Mouse (Mus musculus) thymus, postnatal 36 days (tissue): Measurements from ENCODE around the gene Foxn1.
A peak's percentile ranks its signal among the peaks of the same experiment; 100 is the strongest.

ENCODE experiments used
- DNase-seq, 2 experiments: peaks; one replicate each; pipeline ENCODE4 v3.0.0; 2022; ENCODE audit warnings: mixed read lengths in 2 of 2

The Foxn1 gene

DNA sequence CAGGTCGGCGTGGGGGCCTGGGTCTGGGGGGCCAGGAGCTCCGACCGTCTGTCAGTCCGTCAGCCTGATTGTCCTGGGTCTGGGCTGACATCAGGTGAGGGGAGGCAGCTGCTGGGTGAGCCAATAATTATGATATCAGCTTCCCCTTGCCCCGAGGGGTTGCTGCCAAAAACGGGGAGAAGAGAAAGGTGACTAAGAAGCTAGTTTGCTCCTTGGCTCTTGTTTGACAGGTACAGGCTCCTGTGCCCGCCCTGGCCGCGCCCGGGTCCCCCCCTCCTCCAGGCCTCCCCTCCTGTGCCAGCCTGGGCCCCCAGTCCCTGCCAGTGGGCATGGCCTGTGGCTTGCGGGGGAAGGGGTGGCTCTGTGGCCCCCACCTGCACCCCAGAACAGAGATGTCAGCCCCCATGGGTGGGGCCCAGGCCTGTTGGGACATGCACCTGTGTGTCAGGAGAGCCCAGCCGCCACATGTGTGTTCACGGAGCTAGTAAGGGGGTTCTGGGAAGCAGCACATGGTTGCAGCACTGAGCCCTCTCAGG is at the start of gene Foxn1:
TSS of gene Foxn1 (minus strand) at position 51 of the 536 bp plus-strand sequence.
- DNase-seq = no peak

DNA sequence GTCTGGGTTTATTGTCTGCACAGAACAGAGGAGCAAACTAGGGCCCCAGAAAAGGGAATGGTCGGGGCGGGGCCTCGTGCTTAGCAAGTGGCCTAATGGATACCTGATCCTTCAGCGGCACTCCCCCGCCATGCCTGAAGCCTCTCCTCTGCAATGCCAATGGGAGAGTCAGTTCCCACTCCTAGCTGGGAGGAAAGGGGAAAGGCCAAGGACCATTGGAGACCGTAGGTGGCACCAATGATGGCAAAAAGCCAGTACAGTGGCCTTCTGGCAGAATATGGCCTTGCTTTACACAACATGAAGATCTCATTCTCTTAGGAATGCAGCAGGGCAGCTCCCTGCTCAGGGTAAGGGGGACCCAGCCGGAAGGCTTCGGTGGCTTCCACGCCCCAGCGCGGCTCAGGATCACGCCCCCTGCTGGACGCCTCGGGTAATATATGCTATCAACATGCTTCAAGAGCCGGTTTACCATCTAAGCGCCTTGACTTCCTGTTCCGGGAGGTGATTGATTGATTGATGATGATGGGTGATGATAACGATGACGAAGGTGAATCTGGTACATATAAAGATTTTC is 49.5 kb upstream of the Foxn1 start:
- DNase-seq = peak; percentile 36 to 42

DNA sequence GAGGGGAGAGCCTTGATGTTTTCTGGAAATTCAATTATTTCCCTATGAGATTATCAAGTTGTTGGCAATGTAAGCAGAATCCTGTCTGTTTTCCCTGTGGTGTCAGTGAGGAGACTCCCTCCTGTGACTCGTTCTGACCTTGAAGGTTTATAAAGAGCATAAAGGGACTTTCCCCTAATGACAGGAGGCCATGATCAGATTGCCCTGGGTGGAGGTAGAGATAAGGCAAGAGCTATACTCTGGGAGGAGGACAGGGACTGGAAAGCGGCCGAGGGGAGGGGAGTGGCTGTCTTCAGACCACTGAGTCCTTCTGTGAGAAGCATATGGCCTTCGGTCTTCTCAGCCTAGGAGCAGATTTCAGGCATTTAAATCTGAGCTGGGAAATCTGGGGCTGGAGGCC is 47.7 kb upstream of the Foxn1 start:
- no peak for DNase-seq

DNA sequence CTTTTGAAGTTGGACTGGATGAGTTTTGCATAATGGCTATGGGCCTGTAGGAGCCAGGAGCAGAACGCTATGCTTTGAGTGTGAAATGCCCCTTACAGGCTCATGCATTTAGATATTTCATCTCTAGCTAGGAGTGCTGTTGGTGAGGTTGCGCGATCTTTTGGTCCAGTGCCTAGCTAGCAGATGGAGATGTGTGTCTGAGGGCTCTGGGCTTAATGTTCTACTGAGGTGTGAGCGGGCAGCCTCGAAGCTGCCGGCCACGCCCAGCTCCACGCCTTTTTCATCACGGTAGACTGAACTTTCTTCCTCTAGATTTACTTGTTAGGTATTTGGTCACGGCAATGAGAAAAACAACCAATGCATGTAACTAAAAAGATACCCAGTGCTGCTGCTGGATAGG is 44.8 kb upstream of the Foxn1 start:
- no peak for DNase-seq

DNA sequence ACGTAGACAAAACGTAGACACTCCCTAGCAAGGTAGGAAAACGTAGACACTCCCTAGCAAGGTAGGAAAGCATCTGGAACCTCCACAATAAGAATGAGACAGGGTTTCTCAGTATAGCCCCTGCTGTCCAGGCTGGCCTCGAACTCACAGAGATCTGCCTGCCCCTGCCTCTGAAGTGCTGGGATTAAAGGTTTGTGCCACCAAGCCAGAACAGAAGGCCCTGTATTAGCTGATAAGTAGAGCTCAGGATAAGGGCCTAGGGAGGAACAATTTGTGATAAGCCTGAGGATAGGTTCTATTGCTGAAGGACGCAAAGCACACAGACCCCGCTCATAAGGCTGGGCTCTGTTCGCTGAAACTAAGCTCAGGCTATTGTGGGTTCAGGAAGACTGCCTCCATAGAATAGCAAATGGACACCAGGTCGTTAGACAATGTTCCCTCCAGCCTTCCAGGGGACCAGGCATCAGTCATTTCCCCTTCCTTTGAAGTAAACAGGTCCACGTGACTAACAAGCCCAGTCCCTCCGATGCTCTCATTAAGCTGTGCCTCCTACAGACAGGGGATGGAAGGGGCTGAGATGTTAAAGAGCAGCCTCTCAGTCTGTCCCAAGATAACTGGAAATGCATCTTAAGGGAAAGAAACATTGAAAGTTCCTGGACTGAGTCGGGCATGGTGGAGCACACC is 44.0 kb upstream of the Foxn1 start:
- no peak for DNase-seq

DNA sequence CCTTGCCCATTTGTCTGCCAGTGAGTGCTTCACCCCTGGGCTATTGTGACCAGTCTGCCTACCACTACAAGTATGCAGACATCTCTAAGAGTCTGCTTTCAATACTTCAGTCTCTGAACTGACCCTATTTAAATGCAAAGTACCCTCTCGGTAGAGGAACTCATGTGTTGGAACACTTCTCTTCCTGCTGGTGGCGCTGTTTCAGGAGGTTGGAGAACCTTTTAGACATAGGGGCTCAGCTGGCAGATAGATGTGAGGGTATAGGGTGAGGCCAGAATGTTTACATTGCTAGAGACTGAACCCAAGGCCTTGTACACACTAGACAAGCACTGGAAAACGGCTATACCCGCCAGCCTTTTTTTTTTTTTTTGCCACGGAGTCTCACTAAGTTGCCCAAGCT is 42.0 kb upstream of the Foxn1 start:
- no peak for DNase-seq

DNA sequence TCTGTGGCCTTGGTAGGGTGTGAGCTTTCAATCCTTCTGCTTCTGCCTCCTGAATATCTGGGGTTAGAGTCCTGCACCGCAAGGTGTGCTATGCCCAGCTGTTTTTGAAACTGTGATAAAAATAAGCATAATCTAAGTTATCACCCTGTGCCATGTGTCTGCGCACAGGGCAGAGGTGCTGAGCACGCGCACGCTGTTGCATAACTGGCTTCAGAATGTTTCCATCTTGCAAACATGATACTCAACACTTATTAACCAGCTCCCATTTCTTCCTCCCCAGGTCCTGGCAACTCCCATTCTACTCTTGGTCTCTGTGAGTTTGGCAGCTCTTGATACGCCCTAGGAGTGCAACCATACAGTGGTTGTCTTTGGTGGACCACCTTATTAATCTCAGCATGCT is 41.3 kb upstream of the Foxn1 start:
- no peak for DNase-seq

DNA sequence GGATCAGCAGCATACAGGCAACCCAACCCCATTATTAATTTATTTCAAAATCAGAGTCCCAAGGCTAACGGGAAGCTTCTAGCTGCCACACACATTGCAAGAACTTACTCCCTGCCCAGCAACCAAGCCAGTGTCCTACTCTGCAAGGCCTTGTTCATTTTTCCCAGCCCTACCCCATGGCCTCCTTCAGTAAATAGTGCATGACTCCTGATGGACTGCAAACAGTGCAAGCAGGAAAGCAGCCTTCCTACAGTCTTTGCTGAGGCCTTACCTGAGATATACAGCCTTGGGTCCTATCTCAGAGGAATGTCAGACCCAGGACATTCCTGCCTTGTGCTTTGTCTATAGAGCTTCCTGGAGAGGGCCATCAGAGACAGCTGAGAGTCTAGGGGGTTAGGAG is 39.2 kb upstream of the Foxn1 start:
- no peak for DNase-seq

DNA sequence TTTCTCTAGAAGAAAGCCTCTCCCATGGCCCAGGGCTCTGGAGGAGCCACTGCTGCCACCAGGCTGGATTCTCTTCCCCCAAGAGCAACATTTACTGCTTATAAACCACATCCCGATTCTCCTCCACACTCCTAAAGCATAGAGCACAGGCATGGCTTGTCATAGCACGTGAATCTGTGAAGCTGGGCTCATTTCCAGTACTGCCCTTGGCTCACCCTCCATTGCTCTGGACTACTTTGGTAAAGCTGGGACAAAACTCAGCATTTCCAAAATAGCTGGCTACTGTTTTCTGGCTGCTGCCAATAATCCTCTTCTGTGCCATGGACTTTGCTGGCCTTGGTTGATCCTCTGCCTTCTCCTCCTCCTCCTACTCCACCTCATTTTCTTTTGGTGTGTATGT is 38.0 kb upstream of the Foxn1 start:
- DNase-seq = no peak

DNA sequence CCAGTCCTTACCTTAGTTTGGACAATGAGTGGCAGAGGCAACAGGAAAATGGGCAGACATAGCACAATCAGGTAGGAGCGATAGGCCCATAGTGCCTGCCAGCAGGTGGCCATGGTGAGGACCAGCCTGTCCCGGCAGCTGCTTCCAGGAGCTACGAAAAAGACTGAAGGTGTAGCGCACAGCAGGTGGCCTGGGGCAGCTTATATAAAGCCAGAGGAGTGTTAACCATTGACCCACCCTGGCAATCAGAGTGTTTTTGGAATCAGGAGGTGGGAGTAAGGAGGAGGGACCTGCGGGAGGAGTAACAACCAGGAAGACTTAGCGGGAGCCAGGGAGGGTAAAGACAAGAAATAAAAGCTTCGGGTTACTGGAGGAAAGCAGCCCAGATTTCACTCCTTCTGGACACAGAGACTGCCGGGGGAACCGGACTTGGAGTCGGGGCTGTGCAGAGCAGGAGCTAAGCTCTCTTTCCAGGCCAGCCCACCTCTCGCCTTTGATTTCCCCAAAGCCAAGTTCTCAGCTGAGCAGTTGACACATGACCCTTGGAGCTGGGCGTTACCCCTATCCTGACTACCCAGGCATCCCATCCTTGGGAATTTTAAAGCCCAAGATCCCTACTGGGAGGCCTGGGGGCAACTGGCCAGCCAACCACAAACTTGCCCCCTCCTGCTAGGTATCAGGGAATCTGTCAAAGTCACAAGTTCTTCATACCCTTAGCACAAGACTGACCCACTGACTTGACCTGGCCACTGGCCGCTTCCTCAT is 35.9 kb upstream of the Foxn1 start, which contains the start of gene Slc13a2:
TSS of gene Slc13a2 (minus strand) at position 163 of the 765 bp plus-strand sequence.
- DNase-seq = no peak

DNA sequence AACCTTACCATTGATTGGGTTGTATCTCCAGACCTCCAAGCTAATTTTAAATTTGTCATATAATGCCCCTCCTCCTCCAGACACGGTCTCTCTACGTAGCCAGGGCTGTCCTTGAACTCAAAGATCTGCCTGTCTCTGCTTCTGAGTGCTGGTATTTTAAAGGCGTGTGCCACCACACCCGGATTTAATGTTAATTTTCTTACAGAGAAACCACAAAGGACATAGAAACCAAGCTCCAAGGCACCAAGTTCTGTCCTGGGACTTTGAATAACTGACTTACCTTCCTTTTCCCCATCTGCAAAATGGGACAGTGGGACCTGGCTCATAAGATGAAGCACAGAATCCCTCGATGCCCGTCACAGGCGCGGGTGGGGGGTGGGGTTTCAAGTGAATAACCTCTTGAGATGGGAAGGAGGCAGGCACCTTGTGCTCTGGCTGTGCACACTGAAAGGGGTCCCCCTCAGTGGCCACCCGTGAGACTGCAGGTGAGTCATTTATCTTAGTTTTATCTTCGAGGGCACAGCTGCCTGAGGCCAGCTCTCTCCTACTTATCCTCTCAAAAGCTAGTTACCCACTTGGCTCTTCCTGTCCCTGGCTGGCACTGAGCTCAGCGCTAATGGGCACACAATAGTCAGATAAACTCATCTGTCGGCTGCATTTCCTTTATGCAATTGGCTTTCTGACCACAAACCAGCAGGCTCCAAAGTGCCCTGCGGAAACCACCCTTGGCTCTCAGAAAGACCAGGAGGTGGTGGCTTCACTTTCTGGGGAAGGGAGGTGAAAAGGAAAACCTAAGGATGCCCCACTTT is 35.0 kb upstream of the Foxn1 start:
- DNase-seq = no peak

DNA sequence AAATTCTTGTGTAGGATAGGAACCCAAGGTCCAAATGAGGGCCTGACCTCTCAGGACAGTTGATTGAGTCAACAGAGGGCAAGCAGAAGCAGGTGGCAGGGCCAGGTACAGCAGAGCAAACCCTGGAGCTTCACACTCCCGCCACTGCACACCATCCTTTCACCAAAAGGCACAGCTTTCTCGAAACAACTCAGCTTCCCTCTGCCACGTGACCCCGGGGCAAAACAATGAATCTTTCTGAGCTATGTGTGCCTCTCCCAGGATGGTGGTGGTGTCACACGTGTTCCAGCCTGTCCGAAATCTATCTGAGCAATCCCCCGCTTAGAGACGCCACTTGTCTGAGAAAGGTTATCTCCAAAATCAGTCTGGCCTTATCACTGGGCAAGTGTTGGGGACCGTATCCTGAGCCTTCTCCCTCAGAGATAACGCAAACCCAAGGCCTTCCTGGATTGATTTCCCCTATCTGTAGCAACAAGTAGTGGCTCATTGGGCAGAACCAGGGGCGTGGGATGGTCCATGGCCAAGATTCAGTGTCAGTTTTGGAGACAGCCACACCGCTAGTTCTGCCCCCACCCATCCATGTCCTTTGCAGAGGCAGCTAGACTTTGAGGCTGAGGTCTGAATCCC is 34.0 kb upstream of the Foxn1 start:
- DNase-seq = no peak

DNA sequence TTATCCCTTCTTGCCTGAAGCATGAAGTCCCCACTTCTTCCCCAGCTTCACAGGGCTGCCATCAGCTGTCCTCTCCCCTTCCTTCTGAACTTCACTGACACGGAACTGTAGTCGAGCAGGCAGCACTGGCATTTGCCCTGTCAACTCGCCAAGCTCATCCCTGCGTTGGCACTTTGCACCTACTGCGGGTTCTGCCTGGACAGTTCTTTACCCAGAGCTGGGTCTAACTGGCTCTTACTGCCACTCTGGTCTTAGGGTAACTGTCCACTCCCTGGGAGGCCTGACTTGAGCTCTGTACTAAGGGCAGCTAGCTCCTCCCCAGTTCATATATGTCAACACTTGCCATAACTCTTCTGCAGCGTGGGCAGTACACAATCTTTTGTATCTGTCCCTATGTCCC is 30.5 kb upstream of the Foxn1 start:
- DNase-seq = no peak

DNA sequence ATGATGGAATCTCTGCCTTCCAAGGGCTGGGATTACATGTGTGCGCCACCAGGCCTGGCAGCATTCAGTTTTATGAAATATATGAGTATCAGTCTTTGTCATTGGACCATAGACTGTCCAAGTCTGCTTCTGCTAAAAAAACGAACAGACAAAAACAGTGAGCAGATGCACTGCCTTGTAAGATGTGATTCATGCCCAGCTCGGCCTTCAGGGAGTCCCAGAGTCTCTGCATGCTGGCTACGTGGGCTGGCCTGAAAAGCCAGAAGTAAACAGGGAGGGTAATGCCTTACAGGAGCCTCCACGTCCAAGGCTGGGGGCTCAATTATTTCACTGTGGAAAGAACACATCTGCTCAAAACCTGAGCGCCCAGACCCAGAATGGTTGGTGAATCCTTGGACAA is 26.5 kb upstream of the Foxn1 start:
- no peak for DNase-seq

DNA sequence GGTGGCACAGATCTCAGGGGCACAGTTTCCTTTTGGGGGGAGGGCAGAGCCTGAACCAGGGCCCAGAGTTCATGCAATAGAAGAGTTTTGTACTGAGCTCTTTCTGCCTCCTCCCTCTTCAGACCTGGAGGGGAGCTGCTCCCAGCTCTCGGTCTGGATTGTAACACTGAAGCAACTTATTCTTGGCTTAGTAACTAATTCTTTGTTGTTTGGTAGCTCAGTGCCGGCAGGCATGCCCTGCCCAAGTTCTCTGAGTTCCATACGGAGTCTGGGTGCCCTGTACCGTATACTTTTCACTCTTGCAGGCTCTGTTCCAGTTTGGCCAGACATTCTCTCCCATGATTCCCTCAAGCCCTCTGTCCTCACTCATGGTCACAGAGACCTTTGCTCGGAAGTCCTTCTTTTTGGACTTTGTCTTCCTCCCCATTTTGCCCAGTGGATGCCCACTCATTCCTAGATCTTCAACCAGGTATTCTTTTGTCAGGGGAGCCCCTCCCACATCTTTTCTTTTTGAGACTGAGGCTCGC is 26.0 kb upstream of the Foxn1 start:
- no peak for DNase-seq

DNA sequence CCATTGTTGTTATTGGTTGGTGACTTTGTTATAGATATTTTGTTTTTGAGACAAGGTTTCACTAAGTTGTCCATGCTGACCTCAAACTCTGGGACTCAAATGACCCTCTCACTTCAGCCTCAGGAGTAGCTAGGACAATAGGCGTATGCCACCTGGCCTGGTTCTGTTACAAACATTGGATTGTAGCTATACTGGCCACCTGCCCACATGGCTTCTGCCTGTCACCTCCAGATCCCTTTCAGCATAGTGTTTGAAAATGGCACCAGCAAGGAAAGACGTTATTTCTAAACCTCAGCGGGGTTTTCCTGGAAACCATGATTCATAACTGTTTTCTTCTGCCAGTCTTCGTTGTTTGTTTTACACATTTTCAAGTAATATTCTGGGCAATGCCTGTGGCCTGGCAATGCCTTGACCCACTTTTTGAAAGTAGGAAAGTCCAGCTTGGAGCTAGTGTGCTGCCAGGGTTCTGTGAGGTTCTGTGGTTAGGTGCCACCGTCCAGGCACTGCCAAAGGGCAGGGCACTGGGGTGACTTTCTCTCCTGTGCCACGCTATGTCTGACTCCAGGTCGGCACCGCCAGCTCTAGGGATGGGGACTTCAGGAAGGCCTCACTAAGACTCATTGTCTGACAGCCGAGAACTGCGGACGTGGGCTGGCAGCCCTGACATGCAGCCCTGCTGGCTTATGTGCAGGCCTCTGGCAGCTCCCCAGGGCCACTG is 25.4 kb upstream of the Foxn1 start:
- DNase-seq = no peak

DNA sequence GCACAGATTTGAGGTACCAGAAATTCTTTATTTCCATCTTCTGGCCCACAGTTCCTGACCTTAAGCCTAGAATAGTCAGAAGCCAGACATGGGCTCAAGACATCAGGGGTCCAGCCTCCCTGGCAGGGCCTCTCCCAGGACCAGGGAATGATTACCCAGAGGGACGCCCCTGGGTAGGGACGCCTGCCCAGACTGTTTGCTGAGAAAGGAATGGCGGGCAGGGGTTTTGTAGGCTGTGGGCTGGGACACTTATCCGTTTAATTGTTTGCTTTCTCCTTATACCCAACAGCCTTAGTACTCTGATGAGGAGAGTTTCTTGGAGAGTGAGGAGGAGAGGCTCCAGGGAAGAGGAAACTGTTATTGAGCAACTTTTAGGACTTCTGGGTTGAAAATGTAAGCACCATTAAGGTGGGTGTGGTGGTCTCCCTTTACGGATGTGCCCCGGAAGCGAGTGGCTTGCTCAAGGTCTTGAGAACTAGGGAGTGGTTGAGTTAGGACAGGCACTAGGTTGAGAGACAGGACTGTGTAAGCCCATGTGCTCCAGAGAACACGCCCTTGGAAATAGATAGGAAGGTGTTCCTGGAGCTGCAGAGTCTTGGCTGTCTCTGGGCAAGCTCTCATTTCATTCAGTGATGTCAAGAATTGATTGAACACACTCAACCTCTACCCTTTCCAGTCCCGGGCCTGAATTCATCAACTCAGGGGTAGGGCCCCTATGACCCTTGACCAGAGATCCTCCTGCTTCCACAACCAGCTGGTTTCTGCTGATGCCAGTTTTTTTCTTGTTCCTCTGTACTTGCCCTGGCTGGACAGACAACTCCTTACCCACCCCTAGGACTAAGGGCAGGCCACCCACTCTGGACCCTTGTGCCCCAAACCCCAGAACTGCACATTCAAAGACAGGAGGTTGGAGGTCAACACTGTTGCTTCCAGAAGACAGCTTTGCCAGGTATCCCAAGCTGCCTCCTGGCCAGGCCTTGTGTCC is 22.2 kb upstream of the Foxn1 start:
- DNase-seq = no peak

DNA sequence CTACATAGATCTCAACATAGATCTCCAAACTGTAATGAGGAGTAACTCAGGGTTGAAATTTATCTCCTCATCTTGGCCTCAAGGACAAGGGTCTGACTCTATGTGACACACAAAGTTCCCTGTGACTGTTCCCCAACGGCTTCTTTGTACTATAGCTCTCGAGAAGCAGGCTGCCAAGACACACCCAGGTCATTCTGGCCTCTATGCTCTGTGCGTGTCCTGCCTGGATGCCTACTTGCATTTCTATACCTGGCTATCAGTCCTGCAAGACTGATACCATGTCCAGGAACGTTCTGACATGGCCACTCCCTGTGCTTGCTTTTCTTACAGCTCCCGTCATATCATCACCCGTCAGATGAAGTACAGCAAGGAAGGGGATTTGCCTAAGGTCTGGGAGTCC is 15.7 kb upstream of the Foxn1 start:
- no peak for DNase-seq

DNA sequence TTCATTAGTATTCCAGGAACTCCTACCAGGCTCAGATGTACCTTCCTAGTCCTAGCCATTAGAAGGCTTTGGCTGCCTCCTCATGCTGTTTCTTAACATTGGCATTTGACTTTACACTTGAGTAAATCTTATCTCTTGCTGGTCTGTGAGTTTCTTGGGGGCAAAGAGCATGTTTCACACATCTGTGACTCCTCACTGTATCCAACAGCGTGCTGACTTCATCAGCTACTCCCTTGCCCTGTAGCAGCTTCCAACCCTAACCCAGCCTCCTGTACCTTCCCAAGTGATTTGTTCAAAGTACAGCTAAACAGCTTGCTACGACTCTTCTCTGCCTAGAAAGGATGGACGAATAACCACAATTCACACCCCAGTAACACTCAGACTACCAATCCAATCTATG is 15.1 kb upstream of the Foxn1 start:
- no peak for DNase-seq

DNA sequence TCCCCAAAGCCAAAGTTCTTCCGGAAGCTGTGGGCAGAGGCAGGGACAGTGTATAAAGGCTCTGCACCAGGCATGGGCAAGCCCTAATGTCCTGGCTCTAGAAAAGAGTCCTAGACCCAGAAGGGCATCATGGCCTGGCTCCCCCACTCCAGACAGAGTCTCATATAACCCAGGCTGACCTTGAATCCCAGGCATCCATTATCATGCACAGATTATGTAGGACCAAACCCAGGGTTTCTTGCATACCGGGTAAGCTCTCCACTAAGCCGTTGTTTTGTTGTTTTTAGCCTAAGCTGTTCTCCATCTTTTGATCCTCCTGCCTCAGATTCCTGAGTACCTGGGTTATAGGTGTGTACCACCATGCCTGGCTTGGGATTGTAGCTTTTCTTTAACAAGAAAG is 14.6 kb upstream of the Foxn1 start:
- DNase-seq = no peak
